Mouse (Mus musculus) limb, embryonic 14.5 days (tissue): Measurements from ENCODE around the gene Plekhg2. TPM values are rescaled to one million over a fixed set of nuclear protein-coding genes. Genes with fewer than 3 reads are reported as not detected.

Experiments used
- ATAC-seq: fragments of 200-750 bp; cut with Nextera tagmentation; 2 replicates; pipeline ENCODE4 v1.8.0; 2017; ENCODE audit warnings: low read depth, moderate number of reproducible peaks, moderate TSS enrichment; ENCODE audit not compliant: low FRiP score
- DNase-seq: peaks from one replicate; pipeline ENCODE4 v3.0.0-alpha.2; 2015; ENCODE audit warnings: low spot score
- H3K27ac ChIP-seq: fragments of 300-500 bp; sonication (generic); replicated peaks from 2 replicates; pipeline ENCODE4 v1.5.1; 2014; ENCODE audit warnings: low read depth, mild to moderate bottlenecking, low read length, moderate library complexity, mixed read lengths
- H3K27me3 ChIP-seq: fragments of 300-500 bp; sonication (generic); 2 replicates; pipeline ENCODE4 v1.6.1; 2014; ENCODE audit warnings: low read length, mixed read lengths; ENCODE audit not compliant: control insufficient read depth, insufficient read depth
- H3K36me3 ChIP-seq: fragments of 300-500 bp; sonication (generic); 2 replicates; pipeline ENCODE4 v1.6.1; 2014; ENCODE audit warnings: mild to moderate bottlenecking, low read length, moderate library complexity, mixed read lengths; ENCODE audit not compliant: control insufficient read depth, insufficient read depth
- H3K4me1 ChIP-seq: fragments of 300-500 bp; sonication (generic); 2 replicates; pipeline ENCODE4 v1.6.1; 2014; ENCODE audit warnings: antibody characterized with exemption, low read length, mixed read lengths; ENCODE audit not compliant: control insufficient read depth, insufficient read depth
- H3K4me2 ChIP-seq: fragments of 300-500 bp; sonication (generic); replicated peaks from 2 replicates; pipeline ENCODE4 v1.6.1; 2014; ENCODE audit warnings: low read depth, mild to moderate bottlenecking, low read length, moderate library complexity; ENCODE audit not compliant: severe bottlenecking
- H3K4me3 ChIP-seq: fragments of 300-500 bp; sonication (generic); replicated peaks from 2 replicates; pipeline ENCODE4 v1.5.1; 2014; ENCODE audit warnings: low read length
- H3K9ac ChIP-seq: fragments of 300-500 bp; sonication (generic); 2 replicates; pipeline ENCODE4 v1.6.1; 2014; ENCODE audit warnings: mild to moderate bottlenecking, low read depth, low read length, moderate library complexity; ENCODE audit not compliant: severe bottlenecking
- H3K9me3 ChIP-seq: fragments of 300-500 bp; sonication (generic); 2 replicates; pipeline ENCODE4 v1.6.1; 2016; ENCODE audit warnings: low read length; ENCODE audit not compliant: control insufficient read depth
- POLR2A ChIP-seq: fragments of 200-500 bp; IDR thresholded peaks from 2 replicates; pipeline ENCODE4 v1.8.0; 2012; ENCODE audit warnings: inconsistent platforms, mild to moderate bottlenecking, moderate library complexity, borderline replicate concordance; ENCODE audit not compliant: insufficient read depth, insufficient read length; ENCODE audit errors: extremely low read depth
- WGBS: fragments of 180-500 bp; shearing (Covaris S2); extraction: QIAGEN DNeasy Blood & Tissue Kit; methylation state at CpG from one replicate; pipeline ENCODE4 v1.1.7; 2014; 5-methylcytosine and 5-hydroxymethylcytosine counted together
- polyA plus RNA-seq, 2 experiments: library from polyadenylated mRNA; depleted of rRNA in 1 of 2; stranded (reverse) in 1 of 2; unstranded in 1 of 2; fragments of >200 nt; fragmentation: Nextera tagmentation in 1 of 2; extraction: Ambion mirVana in 1 of 2; gene quantifications; 2 replicates each; pipeline versions ENCODE4 v1.2.1 to v1.2.3; 2012 to 2014

Plekhg2 gene
- polyA plus RNA-seq, 2 experiments, result 59.0 to 67.3 TPM

DNA sequence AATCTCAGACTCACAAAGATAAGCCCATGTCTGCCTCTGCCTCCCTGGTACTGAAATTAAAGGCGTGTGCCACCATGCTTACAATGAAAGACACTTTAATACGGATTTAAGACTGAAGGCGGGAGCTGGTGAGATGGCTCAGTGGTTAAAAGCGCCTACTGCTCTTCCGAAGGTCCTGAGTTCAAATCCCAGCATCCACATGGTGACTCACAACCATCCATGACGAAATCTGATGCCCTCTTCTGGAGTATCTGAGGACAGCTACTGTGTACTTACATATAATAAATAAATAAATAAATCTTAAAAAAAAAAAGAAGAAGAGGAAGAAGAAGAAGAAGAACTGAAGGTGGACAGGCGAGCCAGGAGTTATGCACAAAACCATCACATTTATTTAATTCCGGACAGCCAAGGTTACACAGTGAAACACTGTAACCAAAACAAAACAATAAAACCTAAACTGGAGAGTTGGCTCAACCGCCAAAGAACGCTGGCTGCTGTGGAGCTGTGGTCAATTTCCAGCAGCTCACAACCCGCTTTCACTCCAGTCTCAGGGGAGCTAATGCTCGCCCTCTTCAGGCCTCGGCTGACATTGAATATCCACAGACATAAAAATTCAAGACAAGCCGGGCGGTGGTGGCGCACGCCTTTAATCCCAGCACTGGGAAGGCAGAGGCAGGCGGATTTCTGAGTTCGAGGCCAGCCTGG is 33.0 kb downstream of the Plekhg2 start:
- no peak for ATAC-seq
- peak overlapping the region; percentile 62 for H3K4me2 ChIP-seq
- H3K9me3 ChIP-seq, result no peaks in the 10 kb centered on the region
- no peaks in the 10 kb centered on the region for H3K27me3 ChIP-seq
- peak overlapping the region; percentile 96 for H3K9ac ChIP-seq
- 0 out of 2 replicates have a peak, but pooled peaks cover 6% of the 10 kb centered on the region for H3K36me3 ChIP-seq
- 79% methylated on average over 19 of the region's 19 CpGs for WGBS
- H3K4me1 ChIP-seq, result peaks cover 8% of the 10 kb centered on the region; the same call in 1 of the 2 replicates
- H3K4me3 ChIP-seq, result peak overlapping the region; percentile 100
- TF ChIP-seq POLR2A, result no peak
- H3K27ac ChIP-seq, result peak overlapping the region; percentile 87
- DNase-seq, result no peak

- ATAC-seq, result peak; percentile 99
- H3K27ac ChIP-seq, result peak within 1 kb of the TSS; percentile 87
Measured at GRCm38 (mm10) chr7:28338108-28338998, 34.0 kb downstream of the Plekhg2 start, which contains the start of gene Supt5. TSS of gene Supt5 (minus strand) at chr7:28338746.

GRCm38 (mm10) chr7:28335471-28335870 is 36.9 kb downstream of the Plekhg2 start:
- WGBS, result 96% methylated on average over 2 of the region's 2 CpGs
- Histone ChIP-seq H3K27me3 (no peaks in the 10 kb centered on the region), H3K4me3 (no peak overlapping the region), H3K9ac (no peak overlapping the region), H3K27ac (no peak overlapping the region), H3K36me3 (peaks cover 20% of the 10 kb centered on the region), H3K9me3 (no peaks in the 10 kb centered on the region), H3K4me1 (peaks cover 3% of the 10 kb centered on the region; the same call in 1 of the 2 replicates), H3K4me2 (no peak overlapping the region)
- ATAC-seq, result no peak
- TF ChIP-seq POLR2A, result no peak
- no peak for DNase-seq

More at GRCm38 (mm10) chr7:28338108-28338998, 34.0 kb downstream of the Plekhg2 start, which contains the start of gene Supt5:
- peaks cover 8% of the 10 kb centered on the region; the same call in 1 of the 2 replicates for H3K4me1 ChIP-seq
- DNase-seq, result peak; percentile 99
- no peaks in the 10 kb centered on the region for H3K27me3 ChIP-seq
- H3K9me3 ChIP-seq, result no peaks in the 10 kb centered on the region
- H3K36me3 ChIP-seq, result peaks cover 9% of the 10 kb centered on the region; the same call in 1 of the 2 replicates
- H3K4me3 ChIP-seq, result peak within 1 kb of the TSS; percentile 100
- peak; percentile 71; the same call in 1 of the 2 replicates for TF ChIP-seq POLR2A
- peak within 1 kb of the TSS; percentile 96 for H3K9ac ChIP-seq
- H3K4me2 ChIP-seq, result peak within 1 kb of the TSS; percentile 62
- under 1% methylated on average over 75 of the region's 77 CpGs for WGBS

- H3K27me3 ChIP-seq, result no peaks in the 10 kb centered on the region
- H3K27ac ChIP-seq, result no peak overlapping the region
- ATAC-seq (no peak), DNase-seq (no peak)
- 82% methylated on average over 4 of the region's 4 CpGs for WGBS
- no peak overlapping the region for H3K9ac ChIP-seq
- no peak for TF ChIP-seq POLR2A
- peaks cover 3% of the 10 kb centered on the region; the same call in 1 of the 2 replicates for H3K4me1 ChIP-seq
- peaks cover 29% of the 10 kb centered on the region for H3K36me3 ChIP-seq
- no peak overlapping the region for H3K4me3 ChIP-seq
- H3K4me2 ChIP-seq, result no peak overlapping the region
- H3K9me3 ChIP-seq, result no peaks in the 10 kb centered on the region
Measured at GRCm38 (mm10) chr7:28334534-28334933, 37.9 kb downstream of the Plekhg2 start.

DNA sequence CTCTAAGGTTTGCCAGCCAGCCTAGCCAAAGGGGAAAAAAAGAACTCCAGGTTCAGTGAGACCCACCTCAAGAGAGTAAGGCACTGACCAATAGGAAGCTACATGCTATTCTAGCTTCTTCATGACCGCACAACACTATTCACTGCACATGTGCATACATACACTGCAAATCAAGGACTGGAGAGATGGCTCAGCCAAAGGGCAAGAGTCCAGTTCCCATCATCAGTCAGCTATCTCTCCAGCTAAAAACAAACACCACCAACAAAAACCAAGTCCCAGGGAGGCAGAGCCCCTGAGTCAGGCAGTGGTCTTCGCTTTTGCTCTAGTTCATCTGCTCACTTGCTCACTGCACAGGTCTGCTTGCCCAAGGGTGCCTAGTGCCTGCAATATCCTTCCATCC is 44.1 kb downstream of the Plekhg2 start:
- 95% methylated on average over 2 of the region's 2 CpGs for WGBS

More for the DNA sequence above, 44.1 kb downstream of the Plekhg2 start:
- no peak for TF ChIP-seq POLR2A
- no peaks in the 10 kb centered on the region for H3K4me1 ChIP-seq
- H3K9me3 ChIP-seq, result no peaks in the 10 kb centered on the region
- H3K4me2 ChIP-seq, result no peak overlapping the region
- H3K27me3 ChIP-seq, result no peaks in the 10 kb centered on the region
- no peak for ATAC-seq
- H3K9ac ChIP-seq, result no peak overlapping the region
- no peak overlapping the region for H3K27ac ChIP-seq
- H3K4me3 ChIP-seq, result no peak overlapping the region
- no peak for DNase-seq
- H3K36me3 ChIP-seq, result peaks cover 77% of the 10 kb centered on the region
